Mouse (Mus musculus) midbrain, embryonic 13.5 days (tissue): ENCODE results near the gene Tnip3. TPM values are rescaled to one million over a fixed set of nuclear protein-coding genes. Genes with fewer than 3 reads are reported as not detected.

Source experiments
- ATAC-seq: fragments of 200-750 bp; cut with Nextera tagmentation; 2 replicates; pipeline ENCODE4 v1.8.0; 2017; ENCODE audit warnings: mild to moderate bottlenecking, moderate TSS enrichment, moderate library complexity
- H3K27ac ChIP-seq: fragments of 300-500 bp; sonication (generic); 2 replicates; pipeline ENCODE4 v1.5.1; 2015; ENCODE audit warnings: inconsistent platforms, mild to moderate bottlenecking, moderate library complexity
- H3K27me3 ChIP-seq: fragments of 300-500 bp; sonication (generic); 2 replicates; pipeline ENCODE4 v1.6.1; 2015; ENCODE audit warnings: mild to moderate bottlenecking, inconsistent platforms
- H3K36me3 ChIP-seq: fragments of 300-500 bp; sonication (generic); 2 replicates; pipeline ENCODE4 v1.6.1; 2015; ENCODE audit warnings: mild to moderate bottlenecking, inconsistent platforms
- H3K4me1 ChIP-seq: fragments of 300-500 bp; sonication (generic); replicated peaks from 2 replicates; pipeline ENCODE4 v1.6.1; 2015; ENCODE audit warnings: inconsistent platforms
- H3K4me2 ChIP-seq: fragments of 300-500 bp; sonication (generic); replicated peaks from 2 replicates; pipeline ENCODE4 v1.6.1; 2015; ENCODE audit warnings: moderate library complexity, mild to moderate bottlenecking, inconsistent platforms
- H3K4me3 ChIP-seq: fragments of 300-500 bp; sonication (generic); replicated peaks from 2 replicates; pipeline ENCODE4 v1.5.1; 2015; ENCODE audit warnings: mild to moderate bottlenecking, inconsistent platforms
- H3K9ac ChIP-seq: fragments of 300-500 bp; sonication (generic); replicated peaks from 2 replicates; pipeline ENCODE4 v1.6.1; 2015; ENCODE audit warnings: mild to moderate bottlenecking, inconsistent platforms
- H3K9me3 ChIP-seq: fragments of 300-500 bp; sonication (generic); 2 replicates; pipeline ENCODE4 v1.6.1; 2016; ENCODE audit warnings: mild to moderate bottlenecking, inconsistent platforms
- WGBS: fragments of 180-500 bp; shearing (Covaris S2); methylation state at CpG from one replicate; pipeline ENCODE4 v1.1.7; 2015; 5-methylcytosine and 5-hydroxymethylcytosine counted together
- polyA plus RNA-seq: library from polyadenylated mRNA; unstranded; fragments of >200 nt; fragmentation: Nextera tagmentation; extraction: Ambion mirVana; gene quantifications from 2 replicates; pipeline ENCODE4 v1.2.1, GENCODE M21; 2015

The Tnip3 gene
- polyA plus RNA-seq, 1 experiment from 2014 or later, result not detected

GRCm38 (mm10) chr6:65540138-65540537 lies 15.0 kb downstream of the Tnip3 start:
- no peak for ATAC-seq
- Histone ChIP-seq H3K4me1 (peaks cover 5% of the 10 kb centered on the region), H3K9me3 (no peaks in the 10 kb centered on the region), H3K27ac (no peak overlapping the region), H3K27me3 (no peaks in the 10 kb centered on the region), H3K4me2 (no peak overlapping the region), H3K36me3 (no peaks in the 10 kb centered on the region), H3K4me3 (no peak overlapping the region), H3K9ac (no peak overlapping the region)
- 78% methylated on average over 2 of the region's 2 CpGs for WGBS

- 86% methylated on average over 3 of the region's 3 CpGs for whole genome bisulfite sequencing
- no peaks in the 10 kb centered on the region for H3K9me3 ChIP-seq
- no peak overlapping the region for H3K4me3 ChIP-seq
- no peak overlapping the region for H3K4me2 ChIP-seq
- H3K27me3 ChIP-seq, result no peaks in the 10 kb centered on the region
- H3K36me3 ChIP-seq, result no peaks in the 10 kb centered on the region
- peaks cover 5% of the 10 kb centered on the region for H3K4me1 ChIP-seq
- ATAC-seq, result no peak
- H3K9ac ChIP-seq, result no peak overlapping the region
- H3K27ac ChIP-seq, result no peak overlapping the region
These were observed 16.0 kb downstream of the Tnip3 start for GRCm38 (mm10) chr6:65541094-65541493.

DNA sequence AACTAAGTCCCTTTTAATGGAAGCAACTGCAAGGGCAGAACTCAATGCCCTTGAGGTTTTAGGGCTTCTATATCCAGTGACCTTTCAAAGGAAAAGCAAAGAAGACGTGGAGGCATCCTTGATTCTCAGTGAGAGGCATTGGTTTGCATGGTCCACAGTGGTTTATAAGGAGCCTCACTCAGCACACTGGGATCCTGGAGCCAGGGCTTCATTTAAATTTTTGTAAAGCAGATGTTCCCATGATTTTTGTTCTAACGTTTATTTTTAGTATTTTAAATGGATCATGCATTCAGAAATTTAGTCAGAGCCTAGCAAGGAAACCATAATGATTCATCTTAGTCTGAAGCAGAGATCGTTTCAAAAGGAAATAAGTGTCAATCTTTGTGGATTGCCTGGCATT lies 17.3 kb downstream of the Tnip3 start:
- H3K4me2 ChIP-seq, result no peak overlapping the region
- H3K9ac ChIP-seq, result no peak overlapping the region
- ATAC-seq, result no peak
- 58% methylated on average over 3 of the region's 3 CpGs for WGBS
- H3K9me3 ChIP-seq, result no peaks in the 10 kb centered on the region
- peaks cover 5% of the 10 kb centered on the region for H3K4me1 ChIP-seq
- no peaks in the 10 kb centered on the region for H3K27me3 ChIP-seq
- H3K36me3 ChIP-seq, result no peaks in the 10 kb centered on the region
- no peak overlapping the region for H3K4me3 ChIP-seq
- H3K27ac ChIP-seq, result no peak overlapping the region

DNA sequence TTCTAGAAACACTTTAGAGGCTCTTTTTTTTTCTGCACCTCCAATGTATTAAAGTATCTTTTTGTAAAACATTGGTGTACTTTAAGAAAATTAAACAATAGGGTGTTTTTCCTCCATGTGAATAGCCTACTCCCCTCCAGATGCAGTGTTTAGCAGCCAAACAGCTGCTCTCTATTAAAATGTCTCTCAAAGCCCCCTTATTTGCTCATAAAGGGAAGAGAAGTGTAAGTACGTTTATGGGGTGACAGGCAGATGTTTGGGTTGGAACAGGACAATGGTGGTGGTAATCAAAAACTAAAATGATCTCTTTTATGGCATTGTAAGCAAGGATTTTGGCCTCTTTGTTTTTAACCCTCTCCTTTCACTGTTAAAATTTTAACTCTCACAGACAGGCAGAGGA lies 17.8 kb downstream of the Tnip3 start:
- Histone ChIP-seq H3K9ac (no peak overlapping the region), H3K27me3 (no peaks in the 10 kb centered on the region), H3K4me3 (no peak overlapping the region), H3K36me3 (no peaks in the 10 kb centered on the region), H3K4me1 (peaks cover 5% of the 10 kb centered on the region), H3K27ac (no peak overlapping the region), H3K4me2 (no peak overlapping the region), H3K9me3 (no peaks in the 10 kb centered on the region)
- no peak for ATAC-seq
- 29% methylated on average over 1 of the region's 1 CpGs for WGBS

DNA sequence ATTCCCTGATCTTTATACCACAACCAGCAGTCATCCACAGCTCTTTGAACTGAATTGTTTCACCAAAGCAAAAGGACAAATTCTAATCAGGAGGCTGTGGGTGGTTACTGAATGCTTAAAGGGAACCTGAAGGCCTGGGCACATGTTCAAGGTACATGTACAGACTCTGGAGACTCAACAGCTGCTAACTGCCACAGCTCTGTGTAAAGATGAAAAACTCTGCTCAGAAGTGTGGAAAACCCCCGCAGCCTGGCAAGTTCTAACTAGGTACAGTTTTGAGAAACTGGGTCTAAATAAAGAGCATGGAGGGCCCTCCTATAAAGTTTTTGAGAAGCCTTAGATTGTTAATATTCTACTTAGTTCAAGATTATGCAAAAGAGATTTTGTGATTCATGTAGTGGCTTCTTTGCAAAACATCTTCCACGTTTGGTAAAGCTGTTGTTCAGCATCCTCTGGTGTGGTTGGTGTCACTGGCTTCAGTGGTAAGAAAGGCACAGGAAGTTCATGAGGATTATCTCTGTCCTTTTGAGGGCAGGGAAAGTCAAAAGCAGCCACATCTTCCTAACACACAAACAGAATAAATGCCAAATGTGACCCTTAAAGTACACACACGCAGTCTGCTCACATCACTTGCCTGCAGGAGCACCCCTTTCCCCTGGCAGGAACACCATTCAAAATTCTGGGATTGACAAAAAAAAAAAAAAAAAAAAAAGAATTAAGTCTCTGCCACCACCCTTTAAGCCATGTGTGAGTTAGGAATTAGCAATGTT lies 39.0 kb downstream of the Tnip3 start:
- 77% methylated on average over 3 of the region's 3 CpGs for WGBS
- no peak for ATAC-seq

DNA sequence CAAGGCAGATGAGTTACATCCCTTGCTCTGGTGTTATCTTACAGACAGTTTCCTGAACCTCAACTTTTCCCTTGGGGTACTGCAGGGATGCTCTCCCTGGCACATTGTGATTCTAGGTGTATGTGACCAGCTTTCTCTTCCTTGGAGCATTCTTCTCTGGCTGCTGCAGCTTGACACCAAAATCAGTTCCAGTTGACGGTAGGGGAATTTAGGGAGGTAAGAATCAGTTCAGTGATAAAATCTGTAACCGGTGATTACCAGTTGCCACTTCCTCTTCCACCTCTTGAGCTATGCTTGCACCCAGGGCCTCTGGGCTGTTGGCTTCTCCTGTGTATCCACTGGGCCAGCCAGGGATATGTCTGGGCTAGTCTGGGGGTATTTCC lies 39.5 kb downstream of the Tnip3 start:
- H3K4me1 ChIP-seq, result no peaks in the 10 kb centered on the region
- no peak overlapping the region for H3K9ac ChIP-seq
- no peaks in the 10 kb centered on the region for H3K27me3 ChIP-seq
- H3K4me2 ChIP-seq, result no peak overlapping the region
- no peaks in the 10 kb centered on the region for H3K9me3 ChIP-seq
- 85% methylated on average over 2 of the region's 2 CpGs for WGBS
- ATAC-seq, result no peak
- H3K36me3 ChIP-seq, result no peaks in the 10 kb centered on the region
- no peak overlapping the region for H3K27ac ChIP-seq
- H3K4me3 ChIP-seq, result no peak overlapping the region

More for the DNA sequence above, 39.0 kb downstream of the Tnip3 start:
- no peaks in the 10 kb centered on the region for H3K27me3 ChIP-seq
- no peaks in the 10 kb centered on the region for H3K4me1 ChIP-seq
- no peak overlapping the region for H3K27ac ChIP-seq
- no peaks in the 10 kb centered on the region for H3K36me3 ChIP-seq
- H3K4me2 ChIP-seq, result no peak overlapping the region
- no peak overlapping the region for H3K9ac ChIP-seq
- no peak overlapping the region for H3K4me3 ChIP-seq
- no peaks in the 10 kb centered on the region for H3K9me3 ChIP-seq

- no peak for ATAC-seq
- Histone ChIP-seq H3K27ac (no peak overlapping the region), H3K27me3 (no peaks in the 10 kb centered on the region), H3K4me2 (no peak overlapping the region), H3K4me3 (no peak overlapping the region), H3K9ac (no peak overlapping the region), H3K9me3 (no peaks in the 10 kb centered on the region), H3K36me3 (no peaks in the 10 kb centered on the region), H3K4me1 (no peaks in the 10 kb centered on the region)
- WGBS, result 41% methylated on average over 8 of the region's 8 CpGs
These were observed 44.6 kb downstream of the Tnip3 start for GRCm38 (mm10) chr6:65569741-65570140.

DNA sequence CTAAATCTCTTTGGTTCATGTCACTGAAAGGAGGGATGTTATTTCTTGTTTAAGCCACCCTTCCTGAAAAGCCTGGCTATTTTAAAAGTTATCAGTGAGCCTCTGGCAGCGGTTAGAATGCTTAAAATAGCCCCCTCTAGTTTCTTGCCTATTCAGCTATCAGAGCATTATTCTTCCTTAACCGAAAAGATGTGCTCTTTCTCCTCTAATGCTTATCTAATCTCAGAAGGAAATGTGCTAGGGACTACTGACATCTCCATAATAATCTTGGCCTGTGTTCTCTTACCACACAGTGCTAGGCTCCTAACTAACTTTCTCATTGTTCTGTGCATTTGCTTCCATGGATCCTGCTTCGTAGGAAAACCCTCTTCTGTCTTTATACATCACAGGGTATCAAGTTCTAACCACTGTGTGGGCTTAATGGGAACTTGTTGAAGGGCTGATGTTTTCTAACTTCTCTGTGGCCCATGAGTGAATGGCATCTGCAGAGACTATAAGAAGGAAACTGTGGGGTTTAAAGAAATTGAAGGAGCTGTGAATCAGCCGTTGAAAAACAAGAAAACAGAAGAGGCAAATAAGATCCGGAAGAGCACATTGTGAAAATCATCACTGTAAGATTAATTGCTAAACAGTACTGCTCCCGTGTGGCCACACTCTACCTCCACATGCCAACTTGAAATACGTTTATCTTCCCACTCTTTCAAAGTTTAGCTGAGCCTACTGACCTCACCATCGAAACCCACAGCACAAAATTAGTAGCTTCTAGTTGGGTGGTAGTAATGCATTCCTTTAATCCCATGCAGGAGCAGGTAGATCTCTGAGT lies 53.2 kb downstream of the Tnip3 start:
- Histone ChIP-seq H3K36me3 (no peaks in the 10 kb centered on the region), H3K9ac (no peak overlapping the region), H3K9me3 (no peaks in the 10 kb centered on the region), H3K4me2 (no peak overlapping the region), H3K27ac (no peak overlapping the region), H3K4me3 (no peak overlapping the region), H3K4me1 (no peaks in the 10 kb centered on the region), H3K27me3 (0 out of 2 replicates have a peak, but pooled peaks cover 5% of the 10 kb centered on the region)
- 83% methylated on average over 8 of the region's 8 CpGs for WGBS
- ATAC-seq, result no peak

DNA sequence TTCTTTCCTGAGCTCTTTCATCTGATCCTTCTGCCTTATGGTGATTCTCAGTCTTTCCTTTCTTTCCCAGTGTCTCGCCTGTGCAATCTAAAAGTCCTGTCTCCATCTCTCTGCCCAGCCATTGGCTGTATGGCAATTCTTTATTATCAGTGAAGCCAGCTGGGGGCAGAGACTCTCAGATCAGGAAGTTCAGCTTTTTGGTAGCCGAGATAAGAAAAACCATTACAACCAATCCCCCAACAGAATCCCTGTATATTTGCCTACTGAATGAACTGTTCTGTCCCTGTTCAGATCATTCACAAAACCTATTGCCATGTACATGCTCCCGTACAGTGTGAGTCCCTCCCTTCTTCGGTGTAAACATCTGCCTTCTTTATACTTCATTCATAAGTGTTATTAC lies 57.9 kb downstream of the Tnip3 start:
- Histone ChIP-seq H3K36me3 (no peaks in the 10 kb centered on the region), H3K4me3 (no peak overlapping the region), H3K9me3 (no peaks in the 10 kb centered on the region), H3K4me1 (0 out of 2 replicates have a peak, but pooled peaks cover 4% of the 10 kb centered on the region), H3K27ac (no peak overlapping the region), H3K4me2 (no peak overlapping the region), H3K27me3 (0 out of 2 replicates have a peak, but pooled peaks cover 5% of the 10 kb centered on the region), H3K9ac (no peak overlapping the region)
- no peak for ATAC-seq
- WGBS, result 76% methylated on average over 4 of the region's 4 CpGs

DNA sequence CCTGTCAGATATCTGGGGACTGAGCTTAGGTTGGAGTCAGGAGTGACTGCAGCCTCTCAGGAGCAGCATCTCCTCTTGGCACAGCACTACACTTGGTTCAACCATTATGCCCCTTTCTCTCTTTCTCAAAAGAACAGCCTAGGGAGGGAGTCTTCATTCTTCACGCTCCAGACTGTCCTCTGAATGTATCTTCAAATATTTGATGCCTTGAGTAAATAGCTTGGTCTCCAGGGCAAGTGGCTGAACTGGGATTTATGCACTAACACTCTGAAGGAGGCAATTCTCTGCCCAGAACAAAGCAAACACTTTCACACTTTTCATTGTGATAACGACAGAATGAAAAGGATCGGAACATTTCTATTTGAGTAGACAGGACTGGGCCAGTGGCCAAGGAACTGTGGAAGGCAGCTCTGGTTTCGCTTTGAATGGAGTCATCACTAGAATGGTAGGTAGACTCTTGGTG lies 59.8 kb downstream of the Tnip3 start:
- WGBS, result 29% methylated on average over 4 of the region's 4 CpGs

DNA sequence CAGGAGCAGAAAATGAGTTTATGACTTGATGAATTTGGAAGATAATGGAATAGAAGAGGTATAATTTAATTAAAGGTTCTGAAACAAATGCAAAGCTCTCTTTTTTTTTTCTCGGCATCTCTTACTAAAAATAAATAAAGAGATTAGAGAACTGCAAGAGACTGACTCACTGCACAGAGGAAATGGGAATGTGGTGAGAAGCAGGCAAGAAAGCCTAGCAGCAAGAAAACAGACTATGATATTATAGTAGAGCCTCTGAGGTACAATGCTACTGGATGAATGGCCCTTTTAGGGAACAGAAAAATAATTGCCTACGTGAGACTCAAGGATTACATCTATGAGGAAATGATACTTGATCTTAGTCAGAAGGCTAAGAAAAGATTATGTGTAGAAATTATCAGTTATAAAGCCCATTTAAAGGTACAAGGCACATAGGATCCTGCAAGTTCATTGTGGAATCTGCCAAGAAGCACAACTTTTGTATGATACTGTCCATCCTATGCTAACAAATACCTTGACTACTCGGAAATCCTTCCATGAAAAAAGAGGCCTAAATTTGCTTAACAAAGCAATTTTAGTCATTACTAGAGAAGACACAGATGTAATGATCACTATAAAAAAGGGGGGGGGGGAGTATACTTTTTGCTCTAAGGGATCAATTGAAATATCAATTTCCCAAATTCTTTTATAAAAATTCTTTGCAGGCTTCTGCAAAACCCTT lies 60.4 kb downstream of the Tnip3 start:
- no peak overlapping the region for H3K9ac ChIP-seq
- H3K9me3 ChIP-seq, result no peaks in the 10 kb centered on the region
- 0 out of 2 replicates have a peak, but pooled peaks cover 4% of the 10 kb centered on the region for H3K4me1 ChIP-seq
- no peak overlapping the region for H3K4me2 ChIP-seq
- H3K4me3 ChIP-seq, result no peak overlapping the region
- WGBS, result 78% methylated on average over 3 of the region's 3 CpGs
- ATAC-seq, result no peak
- H3K27ac ChIP-seq, result no peak overlapping the region
- H3K36me3 ChIP-seq, result no peaks in the 10 kb centered on the region
- H3K27me3 ChIP-seq, result no peaks in the 10 kb centered on the region; the same call in 1 of the 2 replicates

More for the DNA sequence above, 59.8 kb downstream of the Tnip3 start:
- H3K9ac ChIP-seq, result no peak overlapping the region
- no peak overlapping the region for H3K4me2 ChIP-seq
- H3K4me1 ChIP-seq, result 0 out of 2 replicates have a peak, but pooled peaks cover 4% of the 10 kb centered on the region
- H3K36me3 ChIP-seq, result no peaks in the 10 kb centered on the region
- no peaks in the 10 kb centered on the region; the same call in 1 of the 2 replicates for H3K27me3 ChIP-seq
- ATAC-seq, result peak; percentile 80
- no peaks in the 10 kb centered on the region for H3K9me3 ChIP-seq
- H3K4me3 ChIP-seq, result no peak overlapping the region
- H3K27ac ChIP-seq, result no peak overlapping the region

DNA sequence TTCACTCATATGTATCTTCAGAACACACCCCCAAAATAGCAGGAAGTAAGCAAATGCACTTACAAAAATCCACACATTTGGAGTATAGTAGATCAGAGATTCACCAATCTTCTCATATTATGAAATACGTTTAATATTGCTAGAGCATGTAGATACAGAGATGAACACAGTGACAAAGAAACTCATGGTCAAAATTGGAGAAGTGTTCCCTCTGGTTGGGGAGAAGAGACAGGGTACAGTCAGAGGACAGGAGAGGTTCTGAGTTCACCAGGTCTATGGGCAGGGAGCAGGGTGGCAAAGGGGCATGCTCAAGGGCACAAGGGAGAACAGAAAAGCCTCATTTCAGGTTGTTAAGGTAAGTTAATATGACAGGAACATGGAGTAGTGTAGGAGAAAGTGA lies 63.7 kb downstream of the Tnip3 start:
- H3K9me3 ChIP-seq, result no peaks in the 10 kb centered on the region
- 0 out of 2 replicates have a peak, but pooled peaks cover 4% of the 10 kb centered on the region for H3K4me1 ChIP-seq
- no peaks in the 10 kb centered on the region; the same call in 1 of the 2 replicates for H3K27me3 ChIP-seq
- no peaks in the 10 kb centered on the region for H3K36me3 ChIP-seq
- H3K4me3 ChIP-seq, result no peak overlapping the region
- H3K4me2 ChIP-seq, result no peak overlapping the region
- 94% methylated on average over 1 of the region's 1 CpGs for WGBS
- no peak for ATAC-seq
- H3K27ac ChIP-seq, result no peak overlapping the region
- H3K9ac ChIP-seq, result no peak overlapping the region
